Mouse (Mus musculus) spleen, postnatal 36 days (tissue): ENCODE measurements around the gene Ide.

Experiments used
- DNase-seq, 2 experiments: peaks; one replicate each; pipeline ENCODE4 v3.0.0; 2022; ENCODE audit warnings: low spot score in 2 of 2, mixed read lengths in 1 of 2

The Ide gene

GRCm38 (mm10) chr19:37335392-37335791, 2.3 kb downstream of the Ide start:
- no peak for DNase-seq

GRCm38 (mm10) chr19:37333357-37333756, 4.3 kb downstream of the Ide start:
- DNase-seq, result no peak

- DNase-seq, result no peak
These were observed 4.9 kb downstream of the Ide start for GRCm38 (mm10) chr19:37332726-37333125.

- no peak for DNase-seq
These were observed 10.4 kb downstream of the Ide start for GRCm38 (mm10) chr19:37327216-37327615.

- no peak for DNase-seq
These were observed 14.1 kb downstream of the Ide start for GRCm38 (mm10) chr19:37323566-37323965.

- no peak for DNase-seq
These were observed 16.6 kb downstream of the Ide start for GRCm38 (mm10) chr19:37320802-37321619.

- no peak for DNase-seq
These were observed 20.3 kb downstream of the Ide start for GRCm38 (mm10) chr19:37317359-37317758.

- DNase-seq, result no peak
These were observed 22.6 kb downstream of the Ide start for GRCm38 (mm10) chr19:37315091-37315490.

GRCm38 (mm10) chr19:37311426-37311825, 26.2 kb downstream of the Ide start:
- no peak for DNase-seq

GRCm38 (mm10) chr19:37310133-37310532, 27.5 kb downstream of the Ide start:
- DNase-seq, result no peak

- no peak for DNase-seq
These were observed 28.7 kb downstream of the Ide start for GRCm38 (mm10) chr19:37308941-37309340.

- no peak for DNase-seq
These were observed 29.7 kb downstream of the Ide start for GRCm38 (mm10) chr19:37307826-37308545.

- no peak for DNase-seq
These were observed 31.5 kb downstream of the Ide start for GRCm38 (mm10) chr19:37306176-37306575.

GRCm38 (mm10) chr19:37304866-37305265, 32.8 kb downstream of the Ide start:
- no peak for DNase-seq

- no peak for DNase-seq
These were observed 33.6 kb downstream of the Ide start for GRCm38 (mm10) chr19:37304006-37304405.

- no peak for DNase-seq
These were observed 35.9 kb downstream of the Ide start for GRCm38 (mm10) chr19:37301733-37302132.

GRCm38 (mm10) chr19:37291676-37292075, 46.0 kb downstream of the Ide start:
- no peak for DNase-seq

- DNase-seq, result no peak
These were observed 46.7 kb downstream of the Ide start for GRCm38 (mm10) chr19:37290906-37291305.

GRCm38 (mm10) chr19:37284775-37285174, 52.9 kb downstream of the Ide start:
- no peak for DNase-seq

GRCm38 (mm10) chr19:37283166-37283565, 54.5 kb downstream of the Ide start:
- no peak for DNase-seq

GRCm38 (mm10) chr19:37281710-37282109, 55.9 kb downstream of the Ide start:
- no peak for DNase-seq

- DNase-seq, result no peak
These were observed 58.5 kb downstream of the Ide start for GRCm38 (mm10) chr19:37279194-37279593.

GRCm38 (mm10) chr19:37275555-37275954, 62.1 kb downstream of the Ide start:
- DNase-seq, result no peak
